Mouse (Mus musculus) kidney, embryonic 14.5 days (tissue): ENCODE results near the gene Proser3. TPM values are rescaled to one million over a fixed set of nuclear protein-coding genes. Genes with fewer than 3 reads are reported as not detected.

ENCODE experiments used
- ATAC-seq: fragments of 200-750 bp; cut with Nextera tagmentation; 2 replicates; pipeline ENCODE4 v1.8.0; 2017; ENCODE audit warnings: moderate number of reproducible peaks, mild to moderate bottlenecking, moderate TSS enrichment, moderate library complexity; ENCODE audit not compliant: low FRiP score, low TSS enrichment
- H3K27ac ChIP-seq: fragments of 300-500 bp; sonication (generic); 2 replicates; pipeline ENCODE4 v1.5.1; 2014; ENCODE audit warnings: low read depth, mild to moderate bottlenecking, low read length, moderate library complexity, mixed read lengths
- H3K27me3 ChIP-seq: fragments of 300-500 bp; sonication (generic); 2 replicates; pipeline ENCODE4 v1.6.1; 2014; ENCODE audit warnings: mild to moderate bottlenecking, low read length; ENCODE audit not compliant: control insufficient read depth, insufficient read depth
- H3K36me3 ChIP-seq: fragments of 300-500 bp; sonication (generic); 2 replicates; pipeline ENCODE4 v1.6.1; 2014; ENCODE audit warnings: low read length, mixed read lengths; ENCODE audit not compliant: control insufficient read depth, insufficient read depth
- H3K4me1 ChIP-seq: fragments of 300-500 bp; sonication (generic); 2 replicates; pipeline ENCODE4 v1.6.1; 2014; ENCODE audit warnings: low read length, mixed read lengths; ENCODE audit not compliant: control insufficient read depth, insufficient read depth
- H3K4me2 ChIP-seq: fragments of 300-500 bp; sonication (generic); replicated peaks from 2 replicates; pipeline ENCODE4 v1.6.1; 2014; ENCODE audit warnings: low read depth, mild to moderate bottlenecking, low read length
- H3K4me3 ChIP-seq: fragments of 300-500 bp; sonication (generic); 2 replicates; pipeline ENCODE4 v1.5.1; 2014; ENCODE audit warnings: mild to moderate bottlenecking, low read length
- H3K9ac ChIP-seq: fragments of 300-500 bp; sonication (generic); 2 replicates; pipeline ENCODE4 v1.6.1; 2014; ENCODE audit warnings: low read depth, mild to moderate bottlenecking, low read length, moderate library complexity
- H3K9me3 ChIP-seq: fragments of 300-500 bp; sonication (generic); 2 replicates; pipeline ENCODE4 v1.6.1; 2016; ENCODE audit warnings: low read length; ENCODE audit not compliant: control insufficient read depth
- WGBS: fragments of 180-500 bp; shearing (Covaris S2); extraction: QIAGEN DNeasy Blood & Tissue Kit; methylation state at CpG from one replicate; pipeline ENCODE4 v1.1.7; 2014; 5-methylcytosine and 5-hydroxymethylcytosine counted together
- polyA plus RNA-seq: library from polyadenylated mRNA; unstranded; fragments of >200 nt; fragmentation: Nextera tagmentation; extraction: Ambion mirVana; gene quantifications from 2 replicates; pipeline ENCODE4 v1.2.1, GENCODE M21; 2014

Gene Proser3
- polyA plus RNA-seq, 1 experiment from 2014 or later = 25.0 TPM

- no peak overlapping the region for H3K4me3 ChIP-seq
- WGBS = 97% methylated on average over 7 of the region's 7 CpGs
- H3K4me2 ChIP-seq = no peak overlapping the region
- H3K27me3 ChIP-seq = no peaks in the 10 kb centered on the region
- H3K9ac ChIP-seq = no peak overlapping the region
- H3K4me1 ChIP-seq = peaks cover 11% of the 10 kb centered on the region
- no peak overlapping the region for H3K27ac ChIP-seq
- peaks cover 66% of the 10 kb centered on the region for H3K36me3 ChIP-seq
- no peaks in the 10 kb centered on the region for H3K9me3 ChIP-seq
- ATAC-seq = no peak
Observed at GRCm38 (mm10) chr7:30585170-30585569, 33.1 kb upstream of the Proser3 start.

- H3K4me1 ChIP-seq = peaks cover 8% of the 10 kb centered on the region
- H3K4me2 ChIP-seq = no peak overlapping the region
- no peak for ATAC-seq
- no peak overlapping the region for H3K27ac ChIP-seq
- WGBS = 93% methylated on average over 10 of the region's 10 CpGs
- H3K9me3 ChIP-seq = no peaks in the 10 kb centered on the region
- H3K27me3 ChIP-seq = no peaks in the 10 kb centered on the region
- H3K36me3 ChIP-seq = peaks cover 75% of the 10 kb centered on the region
- no peak overlapping the region for H3K4me3 ChIP-seq
- no peak overlapping the region for H3K9ac ChIP-seq
Observed at GRCm38 (mm10) chr7:30584339-30584738, 32.2 kb upstream of the Proser3 start.

- Histone ChIP-seq H3K9me3 (no peaks in the 10 kb centered on the region), H3K4me1 (no peaks in the 10 kb centered on the region), H3K27me3 (no peaks in the 10 kb centered on the region), H3K4me3 (no peak overlapping the region), H3K9ac (no peak overlapping the region), H3K36me3 (peaks cover 98% of the 10 kb centered on the region), H3K27ac (no peak overlapping the region), H3K4me2 (no peak overlapping the region)
- 92% methylated on average over 16 of the region's 16 CpGs for WGBS
- ATAC-seq = no peak
Observed at GRCm38 (mm10) chr7:30581547-30581946, 29.4 kb upstream of the Proser3 start.

GRCm38 (mm10) chr7:30579950-30580349 lies 27.9 kb upstream of the Proser3 start:
- Histone ChIP-seq H3K27me3 (no peaks in the 10 kb centered on the region), H3K9ac (no peak overlapping the region), H3K4me3 (no peak overlapping the region), H3K4me2 (no peak overlapping the region), H3K27ac (no peak overlapping the region), H3K36me3 (peaks cover 98% of the 10 kb centered on the region), H3K4me1 (no peaks in the 10 kb centered on the region), H3K9me3 (no peaks in the 10 kb centered on the region)
- WGBS = 97% methylated on average over 8 of the region's 8 CpGs
- no peak for ATAC-seq

GRCm38 (mm10) chr7:30572969-30573368 lies 20.9 kb upstream of the Proser3 start:
- no peak overlapping the region for H3K27ac ChIP-seq
- H3K36me3 ChIP-seq = peaks cover 100% of the 10 kb centered on the region
- no peaks in the 10 kb centered on the region for H3K9me3 ChIP-seq
- no peaks in the 10 kb centered on the region for H3K4me1 ChIP-seq
- H3K4me3 ChIP-seq = no peak overlapping the region
- H3K9ac ChIP-seq = no peak overlapping the region
- 81% methylated on average over 2 of the region's 2 CpGs for WGBS
- no peak for ATAC-seq
- H3K4me2 ChIP-seq = no peak overlapping the region
- no peaks in the 10 kb centered on the region for H3K27me3 ChIP-seq

GRCm38 (mm10) chr7:30572389-30572788 lies 20.3 kb upstream of the Proser3 start:
- WGBS = 89% methylated on average over 5 of the region's 5 CpGs
- no peak overlapping the region for H3K4me3 ChIP-seq
- ATAC-seq = no peak
- no peaks in the 10 kb centered on the region for H3K4me1 ChIP-seq
- H3K9me3 ChIP-seq = no peaks in the 10 kb centered on the region
- H3K4me2 ChIP-seq = no peak overlapping the region
- no peaks in the 10 kb centered on the region for H3K27me3 ChIP-seq
- no peak overlapping the region for H3K27ac ChIP-seq
- peaks cover 97% of the 10 kb centered on the region for H3K36me3 ChIP-seq
- H3K9ac ChIP-seq = no peak overlapping the region

GRCm38 (mm10) chr7:30567555-30567954 lies 15.5 kb upstream of the Proser3 start:
- peaks cover 75% of the 10 kb centered on the region for H3K36me3 ChIP-seq

GRCm38 (mm10) chr7:30566033-30566432 lies 13.9 kb upstream of the Proser3 start:
- Histone ChIP-seq H3K27me3 (no peaks in the 10 kb centered on the region), H3K4me2 (no peak overlapping the region), H3K4me3 (no peak overlapping the region), H3K27ac (no peak overlapping the region), H3K4me1 (peaks cover 10% of the 10 kb centered on the region; the same call in 1 of the 2 replicates), H3K9me3 (no peaks in the 10 kb centered on the region), H3K9ac (no peak overlapping the region), H3K36me3 (peaks cover 60% of the 10 kb centered on the region)
- WGBS = 79% methylated on average over 9 of the region's 9 CpGs
- no peak for ATAC-seq

More at GRCm38 (mm10) chr7:30567555-30567954, 15.5 kb upstream of the Proser3 start:
- H3K4me1 ChIP-seq = 0 out of 2 replicates have a peak, but pooled peaks cover 6% of the 10 kb centered on the region
- 94% methylated on average over 11 of the region's 11 CpGs for WGBS
- no peak overlapping the region for H3K4me3 ChIP-seq
- H3K27ac ChIP-seq = no peak overlapping the region
- no peaks in the 10 kb centered on the region for H3K9me3 ChIP-seq
- ATAC-seq = no peak
- no peaks in the 10 kb centered on the region for H3K27me3 ChIP-seq
- H3K4me2 ChIP-seq = no peak overlapping the region
- no peak overlapping the region for H3K9ac ChIP-seq

- Histone ChIP-seq H3K4me2 (no peak within 1 kb of the TSS), H3K9me3 (no peaks in the 10 kb centered on the region), H3K27me3 (no peaks in the 10 kb centered on the region), H3K4me1 (peaks cover 13% of the 10 kb centered on the region; the same call in 1 of the 2 replicates), H3K27ac (no peak within 1 kb of the TSS), H3K9ac (no peak within 1 kb of the TSS), H3K36me3 (peaks cover 50% of the 10 kb centered on the region), H3K4me3 (no peak within 1 kb of the TSS)
- no peak for ATAC-seq
- WGBS = 93% methylated on average over 12 of the region's 12 CpGs
Observed at GRCm38 (mm10) chr7:30564970-30565571, 13.0 kb upstream of the Proser3 start, which contains the start of gene Igflr1. Gene Igflr1 (plus strand): TSS chr7:30565427.
